In the genomic region with DNA sequence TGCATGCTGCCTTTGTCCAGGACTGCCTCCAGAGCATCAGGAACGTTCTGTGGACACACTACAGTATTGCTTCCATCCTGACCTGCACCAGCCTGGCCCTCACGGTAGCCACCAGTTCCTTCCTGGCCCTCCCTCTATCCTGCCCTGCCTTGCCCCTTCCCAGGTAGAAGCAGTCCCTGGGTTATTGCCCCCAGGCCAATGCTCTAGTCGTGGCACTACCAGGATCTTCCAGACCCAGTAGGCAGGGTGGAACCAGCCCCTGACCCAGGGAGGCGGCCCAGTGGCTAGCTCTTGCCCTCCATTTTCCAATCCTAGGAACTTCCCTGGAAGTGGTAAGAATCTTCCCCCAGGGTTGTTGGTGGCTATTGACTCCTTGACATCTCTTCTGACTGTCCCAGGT, we compare ENCODE assay signal across 17 mouse cellular contexts. TPM values are rescaled to one million over a fixed set of nuclear protein-coding genes. Genes with fewer than 3 reads are reported as not detected.
A peak's percentile ranks its signal among the peaks of the same experiment; 100 is the strongest.
DNase-seq lines count a peak whose midpoint lies in the region; ATAC-seq and TF ChIP-seq lines count a peak whose summit lies in the region.
"Had no signal": no experiment of that assay in that cellular context is flagged by ENCODE, and none has a peak within 500 bp of the region (broad histone marks: within the 10 kb centered on the region; RNA-seq: fewer than 3 reads in every experiment).

No protein-coding gene starts in this region.

- no peak for ATAC-seq in heart, embryonic 16.5 days (replicated peaks; ENCODE audit: extremely low read depth, insufficient read depth, low FRiP score)
- ATAC-seq in liver, postnatal 0 days: no peak

- no peak for TF ChIP-seq CTCF in liver, postnatal 0 days (IDR thresholded peaks at IDR 0.05; ENCODE audit: low read depth)
- TF ChIP-seq CTCF in MEL (IDR thresholded peaks at IDR 0.05 in 2 of 3, conservative IDR thresholded peaks at IDR 0.05 in 1 of 3; ENCODE audit: control insufficient read depth in 1 of 3, insufficient read depth in 1 of 3, low read depth in 2 of 3, low read length in 3 of 3, poor library complexity in 1 of 3, severe bottlenecking in 1 of 3): no peak

- no peak overlapping the region; the same call in 1 of the 2 replicates for H3K27ac ChIP-seq in heart, embryonic 16.5 days (ENCODE audit: low read length)
- no peak overlapping the region for H3K27ac ChIP-seq in liver, postnatal 0 days (ENCODE audit: low read depth)
- H3K27ac ChIP-seq in ES-E14 (ENCODE audit: insufficient read depth, low read depth, low read length, poor library complexity, severe bottlenecking): 0 out of 2 replicates have a peak overlapping the region, but pooled peaks have one; percentile 24
- no peak overlapping the region for H3K27ac ChIP-seq in MEL (ENCODE audit: control insufficient read depth, low read depth, low read length)
- H3K27ac ChIP-seq: forebrain, embryonic 10.5 days; limb, embryonic 15.5 days; midbrain, embryonic 15.5 days had no signal

- H3K27me3 ChIP-seq in heart, embryonic 16.5 days (ENCODE audit: control insufficient read depth, insufficient read depth, low read length): no peaks in the 10 kb centered on the region
- H3K27me3 ChIP-seq in liver, postnatal 0 days (ENCODE audit: insufficient read depth, low read length): no peaks in the 10 kb centered on the region
- H3K27me3 ChIP-seq in MEL (ENCODE audit: control insufficient read depth in 1 of 2, insufficient read depth in 2 of 2, low read length in 2 of 2): no peaks in the 10 kb centered on the region
- H3K27me3 ChIP-seq: limb, embryonic 15.5 days; midbrain, embryonic 15.5 days had no signal

- no peaks in the 10 kb centered on the region for H3K79me2 ChIP-seq in MEL (ENCODE audit: control insufficient read depth, insufficient read depth, low read length, poor library complexity)

- no peaks in the 10 kb centered on the region for H3K9me3 ChIP-seq in heart, embryonic 16.5 days (replicated peaks; ENCODE audit: control insufficient read depth, low read length)
- H3K9me3 ChIP-seq in liver, postnatal 0 days (ENCODE audit: low read length): no peaks in the 10 kb centered on the region
- no peaks in the 10 kb centered on the region for H3K9me3 ChIP-seq in ES-E14 (ENCODE audit: control insufficient read depth, insufficient read depth, low read depth, low read length)
- no peaks in the 10 kb centered on the region for H3K9me3 ChIP-seq in MEL (replicated peaks; ENCODE audit: insufficient read depth, low read length)
- H3K9me3 ChIP-seq: forebrain, embryonic 10.5 days; limb, embryonic 15.5 days; midbrain, embryonic 15.5 days had no signal

- no peak for TF ChIP-seq EP300 in liver, postnatal 0 days (IDR thresholded peaks at IDR 0.05; ENCODE audit: low read depth)
- no peak for TF ChIP-seq EP300 in MEL (IDR thresholded peaks at IDR 0.05; ENCODE audit: low read depth in 1 of 2, low read length in 2 of 2)

- H3K36me3 ChIP-seq in heart, embryonic 16.5 days (ENCODE audit: control insufficient read depth, insufficient read depth): no peaks in the 10 kb centered on the region
- no peaks in the 10 kb centered on the region for H3K36me3 ChIP-seq in liver, postnatal 0 days (replicated peaks; ENCODE audit: insufficient read depth, low read length)
- H3K36me3 ChIP-seq in ES-E14 (ENCODE audit: control insufficient read depth, insufficient read depth, low read length, poor library complexity, severe bottlenecking) (no peaks in the 10 kb centered on the region), MEL (ENCODE audit: control insufficient read depth in 1 of 2, insufficient read depth in 2 of 2, low read length in 2 of 2) (peaks cover 4 to 48% of the 10 kb centered on the region in 2 experiments; a peak in 3 of 4 replicates)
- H3K36me3 ChIP-seq: forebrain, embryonic 10.5 days; limb, embryonic 15.5 days; midbrain, embryonic 15.5 days had no signal

- no peak overlapping the region for H3K4me2 ChIP-seq in heart, embryonic 16.5 days (ENCODE audit: low read depth, low read length)
- H3K4me2 ChIP-seq in liver, postnatal 0 days (ENCODE audit: low read depth, low read length): no peak overlapping the region
- H3K4me2 ChIP-seq: limb, embryonic 15.5 days; midbrain, embryonic 15.5 days had no signal

- 79% methylated on average over 4 of the region's 4 CpGs for WGBS in heart, embryonic 16.5 days
- WGBS in liver, postnatal 0 days (ENCODE audit: insufficient replicate concordance): 81% methylated on average over 4 of the region's 4 CpGs

- TF ChIP-seq RAD21 in MEL (IDR thresholded peaks at IDR 0.05; ENCODE audit: low read depth, low read length): no peak

- in situ Hi-C loops in ES-E14 (cut with MboI; ENCODE audit: low sequenced_read_pairs in 2 of 2, unreplicated experiment in 2 of 2): no loop called here

- 0 out of 2 replicates have a peak overlapping the region, but pooled peaks have one; percentile 38 for H3K9ac ChIP-seq in heart, embryonic 16.5 days (ENCODE audit: low read length)
- no peak overlapping the region for H3K9ac ChIP-seq in liver, postnatal 0 days (replicated peaks)
- H3K9ac ChIP-seq in ES-E14 (ENCODE audit: insufficient read depth, low read depth, low read length, poor library complexity, severe bottlenecking) (no peak overlapping the region), MEL (ENCODE audit: control insufficient read depth, low read depth, low read length, poor library complexity, severe bottlenecking) (no peak overlapping the region)
- H3K9ac ChIP-seq: limb, embryonic 15.5 days; midbrain, embryonic 15.5 days had no signal

- peaks cover 58% of the 10 kb centered on the region for H3K4me1 ChIP-seq in heart, embryonic 16.5 days (ENCODE audit: control insufficient read depth, insufficient read depth, low read length)
- H3K4me1 ChIP-seq in liver, postnatal 0 days (ENCODE audit: insufficient read depth): peaks cover 14% of the 10 kb centered on the region
- H3K4me1 ChIP-seq in ES-E14 (ENCODE audit: control insufficient read depth in 2 of 2, insufficient read depth in 2 of 2, low read length in 2 of 2, poor library complexity in 1 of 2) (peaks cover 3 to 32% of the 10 kb centered on the region in 2 experiments; a peak in 2 of 4 replicates), MEL (ENCODE audit: control insufficient read depth in 1 of 2, insufficient read depth in 2 of 2, low read length in 2 of 2) (peaks cover 18 to 64% of the 10 kb centered on the region in 2 experiments)

- no peak; a peak in 1 of 4 replicates for TF ChIP-seq POLR2A in MEL (IDR thresholded peaks at IDR 0.05; ENCODE audit: control insufficient read depth in 1 of 2, insufficient read depth in 1 of 2, low read depth in 1 of 2, low read length in 2 of 2, poor library complexity in 1 of 2)

- H3K4me3 ChIP-seq in heart, embryonic 16.5 days (ENCODE audit: low read length): no peak overlapping the region
- H3K4me3 ChIP-seq in liver, postnatal 0 days (ENCODE audit: low read depth, low read length): no peak overlapping the region
- no peak overlapping the region for H3K4me3 ChIP-seq in ES-E14 (ENCODE audit: insufficient read depth in 1 of 2, low read depth in 1 of 2, low read length in 2 of 2, poor library complexity in 1 of 2, severe bottlenecking in 1 of 2)
- H3K4me3 ChIP-seq in MEL (ENCODE audit: control insufficient read depth in 1 of 2, insufficient read depth in 1 of 2, low read depth in 2 of 2, low read length in 2 of 2): no peak overlapping the region
- H3K4me3 ChIP-seq: forebrain, embryonic 10.5 days; limb, embryonic 15.5 days; midbrain, embryonic 15.5 days had no signal

- DNase-seq in heart, adult 8-10 months (ENCODE audit: low spot score): no peak
- DNase-seq in liver (peak; percentile 4), ES-E14 (ENCODE audit: low read depth, low spot score) (no peak), MEL (ENCODE audit: low read depth, low spot score) (no peak)
- DNase-seq in liver, postnatal 0 days: no peak
- DNase-seq in B cell, adult 2 months: no peak
- DNase-seq: adrenal gland, postnatal 25 days; cerebellum, adult 9-10 months; gastrocnemius, postnatal 14 days; kidney, adult 11 months; lung, postnatal 4 days; right cerebral cortex, postnatal 14 days; thymus, adult 18-20 months had no signal

TF ChIP-seq in ES-E14, 5 proteins besides CTCF, POLR2A, EP300 and RAD21 (continues in another document):
- no peak for TF ChIP-seq HCFC1 (IDR thresholded peaks at IDR 0.05; ENCODE audit: borderline replicate concordance, insufficient read depth, low read length)

TF ChIP-seq in MEL, 35 proteins besides CTCF, POLR2A, EP300 and RAD21 (continues in another document):
- no peak for TF ChIP-seq KAT2A (conservative IDR thresholded peaks at IDR 0.05; ENCODE audit: low read depth, low read length)

RNA-seq across cellular contexts. Expression of a gene that starts 12.3 kb away (rescaled TPM):
- polyA plus RNA-seq in heart, embryonic 16.5 days (2015; fragmentation: Nextera tagmentation; extraction: Ambion mirVana): 2.5 and 2.9 TPM in 2 replicates
- 1 to 10 TPM in 1 of 4 experiments, under 1 TPM in 3; 0.27 to 2.8 (median 0.52) TPM for total RNA-seq in heart, adult 8-10 months (2022)
- polyA plus RNA-seq in liver, postnatal 0 days (2015; fragmentation: Nextera tagmentation; extraction: Ambion mirVana): 31.0 and 37.5 TPM in 2 replicates
- total RNA-seq in ES-E14 (2012; rRNA removed): 2.4 and 4.3 TPM in 2 replicates
- 159 and 205 TPM in 2 replicates for total RNA-seq in MEL (2012; rRNA removed)
- polyA plus RNA-seq in MEL (2012; ENCODE audit: insufficient read depth in 1 of 2, insufficient read length in 2 of 2, low read depth in 1 of 2, low replicate concordance in 2 of 2, missing spikeins in 1 of 2): 100 to 1,000 TPM in 1 of 2 experiments, 10 to 100 TPM in 1; 53.5 to 212 TPM

RNA-seq across cellular contexts. Expression of a gene that starts 35.4 kb away (rescaled TPM):
- polyA plus RNA-seq in heart, embryonic 16.5 days (2015; fragmentation: Nextera tagmentation; extraction: Ambion mirVana): 878 and 900 TPM in 2 replicates
- 100 to 1,000 TPM; 397 to 430 (median 418) TPM for total RNA-seq in heart, adult 8-10 months (2022)
- polyA plus RNA-seq in liver, postnatal 0 days (2015; fragmentation: Nextera tagmentation; extraction: Ambion mirVana): 213 and 231 TPM in 2 replicates
- total RNA-seq in ES-E14 (2012; rRNA removed) (403 and 951 TPM in 2 replicates), MEL (2012; rRNA removed) (86.8 and 105 TPM in 2 replicates)
- polyA plus RNA-seq in MEL (2012; ENCODE audit: insufficient read depth in 1 of 2, insufficient read length in 2 of 2, low read depth in 1 of 2, low replicate concordance in 2 of 2, missing spikeins in 1 of 2): 100 to 1,000 TPM in 1 of 2 experiments, not detected in 1; 133 TPM

RNA-seq across cellular contexts. Expression of a gene that starts 48.1 kb away (rescaled TPM):
- 0.80 and 0.91 TPM in 2 replicates for polyA plus RNA-seq in heart, embryonic 16.5 days (2015; fragmentation: Nextera tagmentation; extraction: Ambion mirVana)
- not detected for total RNA-seq in heart, adult 8-10 months (2022)
- polyA plus RNA-seq in liver, postnatal 0 days (2015; fragmentation: Nextera tagmentation; extraction: Ambion mirVana): 0.21 and 0.23 TPM in 2 replicates
- total RNA-seq in ES-E14 (2012; rRNA removed): 5.4 and 7.5 TPM in 2 replicates
- total RNA-seq in MEL (2012; rRNA removed): not detected in 2 replicates
- not detected for polyA plus RNA-seq in MEL (2012; ENCODE audit: insufficient read depth in 1 of 2, insufficient read length in 2 of 2, low read depth in 1 of 2, low replicate concordance in 2 of 2, missing spikeins in 1 of 2)
- total RNA-seq: gastrocnemius, postnatal 14 days had no signal

RNA-seq across cellular contexts. Expression of a gene that starts 51.9 kb away (rescaled TPM):
- 59.2 and 61.5 TPM in 2 replicates for polyA plus RNA-seq in heart, embryonic 16.5 days (2015; fragmentation: Nextera tagmentation; extraction: Ambion mirVana)
- total RNA-seq in heart, adult 8-10 months (2022): 10 to 100 TPM; 13.6 to 15.2 (median 14.3) TPM
- polyA plus RNA-seq in liver, postnatal 0 days (2015; fragmentation: Nextera tagmentation; extraction: Ambion mirVana): 24.1 and 25.2 TPM in 2 replicates
- total RNA-seq in ES-E14 (2012; rRNA removed) (51.0 and 64.3 TPM in 2 replicates), MEL (2012; rRNA removed) (63.9 and 76.9 TPM in 2 replicates)
- 10 to 100 TPM in 1 of 2 experiments, not detected in 1; 75.6 TPM for polyA plus RNA-seq in MEL (2012; ENCODE audit: insufficient read depth in 1 of 2, insufficient read length in 2 of 2, low read depth in 1 of 2, low replicate concordance in 2 of 2, missing spikeins in 1 of 2)

Comparison
In these comparisons a context has a peak if more than half of its experiments do, and no peak if none do; other contexts are left out.
1. RNA of a gene that starts 12.3 kb away (total RNA-seq): 159 to 205 TPM in MEL; 2.4 to 4.3 TPM in ES-E14 and 0.27 to 2.8 TPM in heart, adult 8-10 months; every median in the first group is over 10 times any median in the second.